Mouse (Mus musculus) CH12.LX (cell line): ENCODE measurements around the gene Xpo4. TPM values are rescaled to one million over a fixed set of nuclear protein-coding genes. Genes with fewer than 3 reads are reported as not detected.

Experiments used
- DNase-seq: peaks from one replicate; pipeline ENCODE4 v3.0.0-alpha.2; 2013; ENCODE audit errors: extremely low read depth
- H3K27ac ChIP-seq: 2 replicates; pipeline ENCODE4 v1.5.1; 2012; ENCODE audit warnings: low read depth, mild to moderate bottlenecking, control low read depth, moderate library complexity; ENCODE audit not compliant: insufficient read depth
- H3K27me3 ChIP-seq: replicated peaks from 2 replicates; pipeline ENCODE3; 2012; ENCODE audit warnings: inconsistent platforms
- H3K36me3 ChIP-seq, 2 experiments: replicated peaks in 1 of 2; 2 replicates each; pipeline versions ENCODE3 to v1.6.1; 2012; ENCODE audit warnings: inconsistent platforms in 1 of 2, low read length in 1 of 2, mild to moderate bottlenecking in 1 of 2, mixed read lengths in 1 of 2, moderate library complexity in 1 of 2; ENCODE audit not compliant: control insufficient read depth in 1 of 2, insufficient read depth in 1 of 2
- H3K4me1 ChIP-seq, 2 experiments: 2 replicates each; pipeline ENCODE4 v1.6.1; 2012; ENCODE audit warnings: inconsistent platforms in 1 of 2, moderate library complexity in 1 of 2; ENCODE audit not compliant: insufficient read depth in 2 of 2, control insufficient read depth in 1 of 2
- H3K4me2 ChIP-seq: 2 replicates; pipeline ENCODE4 v1.6.1; 2012; ENCODE audit warnings: low read depth, mild to moderate bottlenecking, control low read depth; ENCODE audit not compliant: poor library complexity, insufficient read depth, severe bottlenecking
- H3K4me3 ChIP-seq, 3 experiments: fragments of 150-350 bp in 1 of 3; sonication (generic) in 1 of 3; replicated peaks in 1 of 3; 2 replicates each; pipeline versions ENCODE3 to v1.5.1; 2011 to 2012; ENCODE audit warnings: low read depth in 2 of 3, low read length in 2 of 3, mild to moderate bottlenecking in 2 of 3, moderate library complexity in 2 of 3, control low read depth in 1 of 3, improper control_type of control experiment in 1 of 3, inconsistent platforms in 1 of 3, mixed read lengths in 1 of 3; ENCODE audit not compliant: poor library complexity in 1 of 3
- H3K79me2 ChIP-seq: replicated peaks from 2 replicates; pipeline ENCODE4 v1.6.1; 2012; ENCODE audit warnings: mild to moderate bottlenecking, moderate library complexity; ENCODE audit not compliant: control insufficient read depth, poor library complexity, insufficient read depth, severe bottlenecking; ENCODE audit errors: extremely low read depth
- H3K9ac ChIP-seq: 2 replicates; pipeline ENCODE4 v1.6.1; 2012; ENCODE audit warnings: low read depth, mild to moderate bottlenecking, control low read depth, moderate library complexity; ENCODE audit not compliant: insufficient read depth
- H3K9me3 ChIP-seq: replicated peaks from 2 replicates; pipeline ENCODE3; 2012; ENCODE audit warnings: low read length, inconsistent platforms, mixed read lengths
- E2F4 ChIP-seq: IDR thresholded peaks from 2 replicates; pipeline ENCODE4 v1.6.1; 2011; ENCODE audit warnings: low read depth, low read length, improper control_type of control experiment; ENCODE audit not compliant: insufficient replicate concordance
- ELF1 ChIP-seq: IDR thresholded peaks from 2 replicates; pipeline ENCODE4 v1.6.1; 2014; ENCODE audit warnings: low read depth, mild to moderate bottlenecking, inconsistent platforms, low read length, improper control_type of control experiment
- GABPA ChIP-seq: IDR thresholded peaks from 2 replicates; pipeline ENCODE4 v1.6.1; 2012; ENCODE audit warnings: low read depth, low read length, improper control_type of control experiment, inconsistent platforms; ENCODE audit not compliant: insufficient replicate concordance
- HCFC1 ChIP-seq: IDR thresholded peaks from 2 replicates; pipeline ENCODE4 v1.6.1; 2012; ENCODE audit warnings: low read depth, mild to moderate bottlenecking, inconsistent platforms, low read length, improper control_type of control experiment
- IRF4 ChIP-seq: IDR thresholded peaks from 2 replicates; pipeline ENCODE4 v1.6.1; 2014; ENCODE audit warnings: low read depth, mild to moderate bottlenecking, inconsistent platforms, low read length, improper control_type of control experiment
- MAZ ChIP-seq: IDR thresholded peaks from 2 replicates; pipeline ENCODE4 v1.6.1; 2012; ENCODE audit warnings: low read depth, mild to moderate bottlenecking, inconsistent platforms, low read length, improper control_type of control experiment, moderate library complexity
- MEF2A ChIP-seq: IDR thresholded peaks from 2 replicates; pipeline ENCODE4 v1.6.1; 2014; ENCODE audit warnings: low read depth, mild to moderate bottlenecking, inconsistent platforms, low read length, improper control_type of control experiment, borderline replicate concordance
- PAX5 ChIP-seq: IDR thresholded peaks from 2 replicates; pipeline ENCODE4 v1.6.1; 2012; ENCODE audit warnings: low read length, inconsistent platforms, mixed read lengths
- POLR2A ChIP-seq: IDR thresholded peaks from 2 replicates; pipeline ENCODE4 v1.6.1; 2011; ENCODE audit warnings: low read depth, mild to moderate bottlenecking, improper control_type of control experiment, low read length
- POLR2AphosphoS2 ChIP-seq: IDR thresholded peaks from 2 replicates; pipeline ENCODE4 v1.6.1; 2011; ENCODE audit warnings: low read depth, low read length, improper control_type of control experiment
- USF2 ChIP-seq: conservative IDR thresholded peaks from 2 replicates; pipeline ENCODE4 v1.6.1; 2011; ENCODE audit warnings: low read depth, low read length, improper control_type of control experiment
- ZC3H11A ChIP-seq: IDR thresholded peaks from 2 replicates; pipeline ENCODE4 v1.6.1; 2012; ENCODE audit warnings: low read depth, mild to moderate bottlenecking, inconsistent platforms, low read length, improper control_type of control experiment
- ZNF384 ChIP-seq: IDR thresholded peaks from 2 replicates; pipeline ENCODE4 v1.6.1; 2012; ENCODE audit warnings: low read depth, low read length, improper control_type of control experiment, inconsistent platforms
- dilution Hi-C: fragments of 300-500 bp; cut with MboI; formaldehyde crosslinking; loops from 2 replicates; pipeline ENCODE4 v1.14.3; 2020; ENCODE audit warnings: low sequenced_read_pairs; ENCODE audit not compliant: extremely low pct_unique_long_range_greater_than_20kb, extremely low pct_ligation_motif_present
- in situ Hi-C: fragments of 300-500 bp; cut with MboI; formaldehyde crosslinking; loops from 3 replicates; pipeline ENCODE4 v1.14.3; 2019; ENCODE audit warnings: low sequenced_read_pairs, low pct_ligation_motif_present, low pct_unique_long_range_greater_than_20kb, mixed read lengths
- polyA plus RNA-seq: library from polyadenylated mRNA; unstranded; fragments of >175 nt; gene quantifications from 2 replicates; pipeline ENCODE4 v1.2.1, GENCODE M21; 2012; ENCODE audit warnings: low read depth; ENCODE audit not compliant: insufficient read length
- total RNA-seq, 2 experiments: library from RNA; depleted of rRNA; stranded (reverse); fragments of 300-350 nt in 1 of 2; fragments of >200 nt in 1 of 2; gene quantifications; 2 replicates each; pipeline ENCODE4 v1.2.3; 2012 to 2014

Xpo4 gene
- total and polyA plus RNA-seq, 3 experiments: 30.2 to 47.3 (median 43.0) TPM

DNA sequence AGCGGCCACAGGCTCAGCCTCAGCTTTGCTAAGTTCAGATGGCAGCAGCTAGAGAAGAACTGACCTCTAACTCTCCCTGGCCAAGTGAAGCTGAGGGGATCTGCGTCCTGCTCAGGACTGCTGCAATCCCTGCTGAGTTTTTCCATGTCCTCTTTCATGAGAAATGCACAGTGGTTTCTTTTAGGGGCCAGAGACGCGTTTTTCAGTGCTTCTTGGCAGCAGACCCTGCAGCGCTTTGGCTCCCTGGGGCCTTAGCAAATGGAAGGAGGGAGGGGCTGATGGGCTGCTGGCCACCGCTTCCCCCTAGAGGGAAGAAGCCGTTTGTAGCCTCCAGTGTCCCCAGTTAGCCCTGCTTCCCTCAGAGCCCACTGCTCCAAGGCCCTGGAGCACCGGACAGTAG is 130.3 kb downstream of the Xpo4 start:
- H3K27ac ChIP-seq: no peak overlapping the region
- in situ Hi-C loops: no loop called here
- no peaks in the 10 kb centered on the region for H3K36me3 ChIP-seq
- DNase-seq: no peak
- no peak overlapping the region for H3K9ac ChIP-seq
- peaks cover 0 to 9% of the 10 kb centered on the region in 2 experiments; a peak in 2 of 4 replicates for H3K4me1 ChIP-seq
- no peak overlapping the region for H3K4me3 ChIP-seq
- H3K79me2 ChIP-seq: no peaks in the 10 kb centered on the region
- dilution Hi-C loops: no loop called here
- H3K4me2 ChIP-seq: no peak overlapping the region
- no peaks in the 10 kb centered on the region for H3K9me3 ChIP-seq
- H3K27me3 ChIP-seq: peaks cover 3% of the 10 kb centered on the region
- TF ChIP-seq USF2 (no peak), MAZ (no peak), MEF2A (no peak), HCFC1 (no peak), E2F4 (no peak), PAX5 (no peak)

DNA sequence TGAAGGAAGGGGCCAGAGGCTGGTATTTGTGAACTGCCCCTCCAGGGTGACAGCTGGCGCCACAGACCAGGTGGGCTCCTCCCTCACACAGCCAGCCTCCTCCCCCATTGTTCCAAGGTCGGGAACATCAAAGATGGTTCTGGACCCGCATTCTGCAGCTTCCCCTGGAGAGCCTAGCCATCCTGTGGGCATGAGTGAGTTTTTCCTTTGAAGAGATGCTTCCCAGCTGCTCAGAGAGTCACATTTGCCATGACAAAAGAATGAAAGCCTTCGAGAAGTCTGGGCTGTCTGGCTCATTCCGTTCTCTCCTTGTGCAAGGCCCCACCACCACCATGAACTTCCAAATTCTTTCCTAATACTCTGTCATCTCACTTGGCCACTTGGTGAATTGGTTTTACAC is 130.9 kb downstream of the Xpo4 start:
- no peak for DNase-seq

DNA sequence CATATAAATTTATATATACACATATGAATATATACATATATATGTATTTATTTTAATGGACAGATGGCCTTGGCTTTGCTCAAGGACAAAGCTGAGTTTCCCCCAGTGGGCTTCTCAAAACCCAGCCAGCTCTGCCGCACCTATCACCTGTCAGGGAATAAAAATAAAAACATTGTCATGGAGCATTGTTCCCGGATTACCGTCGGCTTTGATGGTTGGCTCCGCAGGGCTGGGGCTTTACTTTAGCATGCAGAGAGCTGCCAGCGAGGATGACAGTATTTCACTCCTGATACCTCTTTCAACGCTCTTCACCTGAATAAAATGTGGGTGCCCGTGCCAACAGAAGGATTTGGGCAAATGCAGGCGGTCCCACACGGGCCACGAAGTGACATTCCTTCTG is 131.4 kb downstream of the Xpo4 start:
- Histone ChIP-seq H3K9me3 (no peaks in the 10 kb centered on the region), H3K9ac (no peak overlapping the region), H3K27me3 (peaks cover 3% of the 10 kb centered on the region), H3K4me2 (no peak overlapping the region), H3K4me1 (peaks cover 0 to 9% of the 10 kb centered on the region in 2 experiments; a peak in 2 of 4 replicates), H3K36me3 (no peaks in the 10 kb centered on the region), H3K79me2 (no peaks in the 10 kb centered on the region), H3K27ac (no peak overlapping the region), H3K4me3 (no peak overlapping the region)
- dilution Hi-C loops (no loop called here), in situ Hi-C loops (no loop called here)
- TF ChIP-seq POLR2A (no peak), HCFC1 (no peak), IRF4 (no peak), POLR2AphosphoS2 (no peak)
- DNase-seq: no peak

More for the DNA sequence above, 130.9 kb downstream of the Xpo4 start:
- dilution Hi-C loops: no loop called here
- Histone ChIP-seq H3K27ac (no peak overlapping the region), H3K27me3 (peaks cover 3% of the 10 kb centered on the region), H3K4me1 (peaks cover 0 to 9% of the 10 kb centered on the region in 2 experiments; a peak in 2 of 4 replicates), H3K9me3 (no peaks in the 10 kb centered on the region), H3K9ac (no peak overlapping the region), H3K4me3 (no peak overlapping the region)
- TF ChIP-seq ELF1: no peak
- TF ChIP-seq ZNF384: no peak
- TF ChIP-seq ZC3H11A: no peak
- no peak for TF ChIP-seq GABPA
- no peak for TF ChIP-seq POLR2A
- TF ChIP-seq, all 38 proteins: peak for 0
- in situ Hi-C loops: no loop called here
- no peaks in the 10 kb centered on the region for H3K36me3 ChIP-seq
- no peaks in the 10 kb centered on the region for H3K79me2 ChIP-seq
- H3K4me2 ChIP-seq: no peak overlapping the region
